Mouse (Mus musculus) ES-E14 (cell line): ENCODE measurements at regions not wholly inside any gene's neighbourhood (a gene's known extent, or its start where the extent isn't known, plus 50 kb on each side); places are given as distances from the start of the nearest gene placed in this dataset.

Experiments
- HCFC1 ChIP-seq: IDR thresholded peaks from 2 replicates; pipeline ENCODE4 v1.6.1; 2012; ENCODE audit warnings: low read length, inconsistent platforms, borderline replicate concordance; ENCODE audit not compliant: insufficient read depth
- MAFK ChIP-seq: IDR thresholded peaks from 2 replicates; pipeline ENCODE4 v1.6.1; 2014; ENCODE audit warnings: mild to moderate bottlenecking, low read depth, low read length, inconsistent platforms; ENCODE audit not compliant: insufficient read depth
- ZC3H11A ChIP-seq: IDR thresholded peaks from 2 replicates; pipeline ENCODE4 v1.6.1; 2012; ENCODE audit warnings: low read depth, mild to moderate bottlenecking, inconsistent platforms, low read length, borderline replicate concordance
- ZNF384 ChIP-seq: IDR thresholded peaks from 2 replicates; pipeline ENCODE4 v1.6.1; 2012; ENCODE audit warnings: low read depth, low read length, inconsistent platforms

DNA sequence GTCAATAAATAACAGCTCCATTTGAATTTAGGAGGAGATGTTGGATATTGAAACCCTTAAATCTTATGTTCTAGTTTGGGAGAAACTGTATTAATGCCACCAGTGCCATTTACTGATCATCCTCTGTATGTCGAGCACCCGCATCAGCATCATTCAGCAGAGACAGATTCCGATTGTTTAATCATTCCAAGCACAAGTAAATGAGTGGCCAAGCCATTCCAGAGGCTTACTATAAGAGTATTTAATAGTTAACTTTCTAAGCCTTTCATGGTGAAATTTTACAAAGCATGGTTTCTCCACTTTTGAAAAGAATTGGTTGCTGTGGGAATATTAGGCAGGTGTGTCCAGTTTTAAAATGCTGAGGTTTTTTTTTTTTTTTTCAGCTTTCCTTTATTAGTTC, 1363.9 kb upstream of the Got2 start:
- no peak for TF ChIP-seq MAFK
- no peak for TF ChIP-seq ZNF384
- no peak for TF ChIP-seq ZC3H11A
- no peak for TF ChIP-seq HCFC1
